ENCODE assay signal across 21 mouse cellular contexts in genomic region chr3:102668556-102668955, GRCm38 (mm10).
DNase-seq lines count a peak whose midpoint lies in the region; ATAC-seq and TF ChIP-seq lines count a peak whose summit lies in the region.
"Had no signal": no experiment of that assay in that cellular context is flagged by ENCODE, and none has a peak within 500 bp of the region (broad histone marks: within the 10 kb centered on the region; RNA-seq: fewer than 3 reads in every experiment).

No protein-coding gene starts in this region.

- no peaks in the 10 kb centered on the region for H3K79me2 ChIP-seq in heart, adult 2 months (replicated peaks; ENCODE audit: control insufficient read depth, insufficient read depth, low read length)
- H3K79me2 ChIP-seq in myocyte (ENCODE audit: control insufficient read depth, insufficient read depth), result no peaks in the 10 kb centered on the region

- H3ac ChIP-seq in myocyte (ENCODE audit: control insufficient read depth, insufficient read length), result no peak overlapping the region

- H3K4me1 ChIP-seq in embryonic facial prominence, embryonic 12.5 days, result peaks cover 3% of the 10 kb centered on the region; the same call in 1 of the 2 replicates
- peaks cover under 1% of the 10 kb centered on the region for H3K4me1 ChIP-seq in embryonic facial prominence, embryonic 10.5 days
- peaks cover 4% of the 10 kb centered on the region for H3K4me1 ChIP-seq in heart, adult 2 months (ENCODE audit: control insufficient read depth, insufficient read depth, low read length)
- peaks cover 12% of the 10 kb centered on the region for H3K4me1 ChIP-seq in heart, embryonic 11.5 days (ENCODE audit: control insufficient read depth, insufficient read depth, low read length)
- H3K4me1 ChIP-seq in midbrain, postnatal 0 days (ENCODE audit: insufficient read depth, low read length), result no peaks in the 10 kb centered on the region
- H3K4me1 ChIP-seq: forebrain, embryonic 15.5 days; hindbrain, embryonic 15.5 days had no signal

- no peak for TF ChIP-seq CTCF in heart, adult 2 months (IDR thresholded peaks at IDR 0.05)
- no peak for TF ChIP-seq CTCF in midbrain, postnatal 0 days (IDR thresholded peaks at IDR 0.05)

- DNase-seq in embryonic facial prominence, embryonic 10.5 days (ENCODE audit: low spot score), result no peak
- DNase-seq in heart, adult 2 months, result peak; percentile 33 to 42
- DNase-seq in NIH3T3 (ENCODE audit: low read depth), result peak; percentile 59
- DNase-seq in adrenal gland, postnatal 4 days (ENCODE audit: low spot score in 2 of 2), result no peak
- DNase-seq in midbrain, postnatal 0 days (ENCODE audit: low spot score), result no peak
- DNase-seq: adrenal gland, adult 2 months; adrenal gland, postnatal 25 days; cerebellum, adult 11-12 months; cerebellum, adult 9-10 months; cerebellum, postnatal 25 days; gastrocnemius, postnatal 14 days; kidney, adult 2 months had no signal

- 93% methylated on average over 3 of the region's 3 CpGs for WGBS in embryonic facial prominence, embryonic 12.5 days
- 83% methylated on average over 3 of the region's 3 CpGs for WGBS in embryonic facial prominence, embryonic 10.5 days
- WGBS in heart, adult 2 months, result 72% methylated on average over 3 of the region's 3 CpGs
- 93% methylated on average over 3 of the region's 3 CpGs for WGBS in heart, embryonic 11.5 days (ENCODE audit: insufficient replicate concordance)
- WGBS in midbrain, postnatal 0 days, result 94% methylated on average over 3 of the region's 3 CpGs

- intact Hi-C loops in heart, adult 2 months (cut with DNase I), result no loop called here

- H3K36me3 ChIP-seq in embryonic facial prominence, embryonic 12.5 days, result no peaks in the 10 kb centered on the region
- H3K36me3 ChIP-seq in embryonic facial prominence, embryonic 10.5 days (replicated peaks), result no peaks in the 10 kb centered on the region
- H3K36me3 ChIP-seq in heart, adult 2 months (ENCODE audit: control insufficient read depth, insufficient read depth, low read length), result no peaks in the 10 kb centered on the region
- H3K36me3 ChIP-seq in heart, embryonic 11.5 days (ENCODE audit: control insufficient read depth, insufficient read depth, low read length), result no peaks in the 10 kb centered on the region
- H3K36me3 ChIP-seq in myocyte (ENCODE audit: control insufficient read depth, insufficient read depth), result no peaks in the 10 kb centered on the region
- H3K36me3 ChIP-seq in midbrain, postnatal 0 days (ENCODE audit: insufficient read depth, low read length), result no peaks in the 10 kb centered on the region
- H3K36me3 ChIP-seq: forebrain, embryonic 15.5 days; heart, embryonic 15.5 days; hindbrain, embryonic 10.5 days; hindbrain, embryonic 15.5 days had no signal

- TF ChIP-seq EP300 in heart, adult 2 months (IDR thresholded peaks at IDR 0.05; ENCODE audit: insufficient read depth, low read depth, low read length), result no peak

- no peak overlapping the region for H3K9ac ChIP-seq in embryonic facial prominence, embryonic 12.5 days
- H3K9ac ChIP-seq in heart, adult 2 months (ENCODE audit: low read depth, low read length), result no peak overlapping the region
- no peak overlapping the region for H3K9ac ChIP-seq in heart, embryonic 11.5 days (ENCODE audit: low read depth, low read length)
- no peak overlapping the region for H3K9ac ChIP-seq in midbrain, postnatal 0 days (replicated peaks; ENCODE audit: low read length, poor library complexity, severe bottlenecking)
- H3K9ac ChIP-seq: forebrain, embryonic 15.5 days; heart, embryonic 15.5 days; hindbrain, embryonic 15.5 days had no signal

- no peaks in the 10 kb centered on the region for H3K9me3 ChIP-seq in embryonic facial prominence, embryonic 12.5 days
- no peaks in the 10 kb centered on the region for H3K9me3 ChIP-seq in embryonic facial prominence, embryonic 10.5 days
- H3K9me3 ChIP-seq in heart, embryonic 11.5 days (replicated peaks; ENCODE audit: control insufficient read depth, low read length), result no peaks in the 10 kb centered on the region
- no peaks in the 10 kb centered on the region for H3K9me3 ChIP-seq in midbrain, postnatal 0 days (ENCODE audit: low read length)
- H3K9me3 ChIP-seq: forebrain, embryonic 15.5 days; heart, embryonic 15.5 days; hindbrain, embryonic 10.5 days; hindbrain, embryonic 15.5 days had no signal

- TF ChIP-seq POLR2A in heart, adult 2 months (IDR thresholded peaks at IDR 0.05; ENCODE audit: insufficient read depth, low read depth, low read length), result no peak
- TF ChIP-seq POLR2A in myocyte (IDR thresholded peaks at IDR 0.05; ENCODE audit: insufficient read length, low read depth), result no peak

- H3K4me2 ChIP-seq in embryonic facial prominence, embryonic 12.5 days (replicated peaks), result no peak overlapping the region
- H3K4me2 ChIP-seq in heart, embryonic 11.5 days, result no peak overlapping the region
- peak overlapping the region; percentile 43 for H3K4me2 ChIP-seq in myocyte (ENCODE audit: low read depth)
- no peak overlapping the region for H3K4me2 ChIP-seq in midbrain, postnatal 0 days (ENCODE audit: low read depth, low read length, poor library complexity, severe bottlenecking)
- H3K4me2 ChIP-seq: forebrain, embryonic 15.5 days; heart, embryonic 15.5 days; hindbrain, embryonic 15.5 days had no signal

- H3K27me3 ChIP-seq in embryonic facial prominence, embryonic 12.5 days, result no peaks in the 10 kb centered on the region
- H3K27me3 ChIP-seq in embryonic facial prominence, embryonic 10.5 days (replicated peaks; ENCODE audit: low read depth, poor library complexity, severe bottlenecking), result no peaks in the 10 kb centered on the region; the same call in 1 of the 2 replicates
- H3K27me3 ChIP-seq in heart, adult 2 months (ENCODE audit: control insufficient read depth, insufficient read depth, low read length), result no peaks in the 10 kb centered on the region
- H3K27me3 ChIP-seq in heart, embryonic 11.5 days (ENCODE audit: control insufficient read depth, insufficient read depth, low read length), result 0 out of 2 replicates have a peak, but pooled peaks cover 2% of the 10 kb centered on the region
- H3K27me3 ChIP-seq in myocyte (ENCODE audit: control insufficient read depth, insufficient read depth, insufficient read length), result no peaks in the 10 kb centered on the region
- H3K27me3 ChIP-seq in midbrain, postnatal 0 days (ENCODE audit: insufficient read depth, low read length), result no peaks in the 10 kb centered on the region
- H3K27me3 ChIP-seq: forebrain, embryonic 15.5 days; heart, embryonic 15.5 days; hindbrain, embryonic 15.5 days had no signal

- no peak for ATAC-seq in embryonic facial prominence, embryonic 12.5 days (ENCODE audit: insufficient number of reproducible peaks, insufficient read depth, low FRiP score, low TSS enrichment)
- ATAC-seq in heart, embryonic 11.5 days (replicated peaks; ENCODE audit: insufficient number of reproducible peaks, low FRiP score, low TSS enrichment), result no peak
- ATAC-seq in midbrain, postnatal 0 days (ENCODE audit: low FRiP score), result no peak
- ATAC-seq: forebrain, embryonic 15.5 days; intestine, embryonic 16.5 days had no signal

- no peak overlapping the region for H3K4me3 ChIP-seq in embryonic facial prominence, embryonic 12.5 days
- H3K4me3 ChIP-seq in embryonic facial prominence, embryonic 10.5 days, result no peak overlapping the region
- H3K4me3 ChIP-seq in heart, adult 2 months, result no peak overlapping the region
- no peak overlapping the region for H3K4me3 ChIP-seq in heart, embryonic 11.5 days (ENCODE audit: low read depth, low read length)
- no peak overlapping the region for H3K4me3 ChIP-seq in myocyte
- no peak overlapping the region for H3K4me3 ChIP-seq in midbrain, postnatal 0 days (ENCODE audit: low read depth, low read length)
- H3K4me3 ChIP-seq: erythroblast, embryonic 14.5 days; forebrain, embryonic 15.5 days; heart, embryonic 15.5 days; hindbrain, embryonic 10.5 days; hindbrain, embryonic 15.5 days had no signal

- H3K27ac ChIP-seq in embryonic facial prominence, embryonic 12.5 days, result 0 out of 2 replicates have a peak overlapping the region, but pooled peaks have one; percentile 41
- H3K27ac ChIP-seq in embryonic facial prominence, embryonic 10.5 days (replicated peaks), result no peak overlapping the region
- H3K27ac ChIP-seq in heart, adult 2 months, result peak overlapping the region; percentile 56
- no peak overlapping the region for H3K27ac ChIP-seq in heart, embryonic 11.5 days (ENCODE audit: low read depth, low read length)
- no peak overlapping the region for H3K27ac ChIP-seq in midbrain, postnatal 0 days (ENCODE audit: low read depth, low read length)
- H3K27ac ChIP-seq: forebrain, embryonic 15.5 days; heart, embryonic 15.5 days; hindbrain, embryonic 10.5 days; hindbrain, embryonic 15.5 days had no signal

TF ChIP-seq in myocyte, 11 proteins besides CTCF, POLR2A, EP300 and RAD21:
- no peak for TF ChIP-seq REST (IDR thresholded peaks at IDR 0.05; ENCODE audit: insufficient read depth, insufficient read length)
- no peak for TF ChIP-seq MAX (IDR thresholded peaks at IDR 0.05; ENCODE audit: low read depth)
- no peak for TF ChIP-seq MYOD1 (IDR thresholded peaks at IDR 0.05; ENCODE audit: control insufficient read depth in 1 of 3, insufficient read length in 2 of 3, low read depth in 2 of 3)
- TF ChIP-seq TCF12 (IDR thresholded peaks at IDR 0.05; ENCODE audit: insufficient read depth, poor library complexity, severe bottlenecking), result no peak
- no peak for TF ChIP-seq POLR2AphosphoS2 (IDR thresholded peaks at IDR 0.05; ENCODE audit: insufficient read length, low read depth)
- no peak for TF ChIP-seq TCF3 (IDR thresholded peaks at IDR 0.05; ENCODE audit: insufficient read length, low read depth)
- TF ChIP-seq CEBPB (IDR thresholded peaks at IDR 0.05; ENCODE audit: insufficient read depth, poor library complexity, severe bottlenecking), result no peak
- no peak for TF ChIP-seq USF1 (IDR thresholded peaks at IDR 0.05; ENCODE audit: low read depth)
- TF ChIP-seq SRF (IDR thresholded peaks at IDR 0.05; ENCODE audit: control insufficient read depth, insufficient read length, low read depth), result no peak
- no peak for TF ChIP-seq MYOG (IDR thresholded peaks at IDR 0.05; ENCODE audit: control insufficient read depth in 1 of 3, insufficient read depth in 1 of 3, insufficient read length in 2 of 3, low read depth in 2 of 3)
- TF ChIP-seq E2F4 (IDR thresholded peaks at IDR 0.05; ENCODE audit: insufficient read depth), result no peak

Comparison
In these comparisons a context has a peak if more than half of its experiments do, and no peak if none do; other contexts are left out.
1. H3K27ac ChIP-seq: peak in embryonic facial prominence, embryonic 12.5 days (single experiment) and heart, adult 2 months (single experiment); none in embryonic facial prominence, embryonic 10.5 days (single experiment), heart, embryonic 11.5 days (single experiment) and midbrain, postnatal 0 days (single experiment).
2. DNase-seq: peak in heart, adult 2 months (2 of 2) and NIH3T3 (single experiment); none in embryonic facial prominence, embryonic 10.5 days (single experiment), adrenal gland, postnatal 4 days (0 of 2) and midbrain, postnatal 0 days (single experiment).